Mouse (Mus musculus) heart, adult 9 months (tissue): Measurements from ENCODE around the gene Pgm2l1.

ENCODE experiments used
- DNase-seq, 2 experiments: peaks; one replicate each; pipeline ENCODE4 v3.0.0; 2022; ENCODE audit warnings: low spot score in 2 of 2

The Pgm2l1 gene

DNA sequence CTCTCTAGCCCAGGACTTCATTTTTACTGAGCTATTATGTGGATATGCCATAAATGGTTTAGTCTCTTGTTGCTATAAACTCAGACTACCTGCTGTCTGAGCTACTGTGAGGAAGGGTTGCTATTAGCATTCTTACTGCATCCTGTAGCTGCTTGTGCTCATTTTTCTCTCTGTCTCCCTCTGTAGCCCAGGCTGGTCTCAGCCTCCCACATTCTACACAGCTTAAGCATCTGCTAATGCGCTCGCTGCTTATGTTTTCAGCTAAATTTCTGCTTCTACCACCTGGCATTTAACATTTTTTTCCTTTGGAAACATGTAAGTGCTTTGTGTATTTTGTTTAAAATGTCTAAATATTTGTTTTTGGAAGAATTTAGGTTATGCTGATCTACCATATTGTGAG is 68.6 kb downstream of the Pgm2l1 start:
- no peak for DNase-seq

DNA sequence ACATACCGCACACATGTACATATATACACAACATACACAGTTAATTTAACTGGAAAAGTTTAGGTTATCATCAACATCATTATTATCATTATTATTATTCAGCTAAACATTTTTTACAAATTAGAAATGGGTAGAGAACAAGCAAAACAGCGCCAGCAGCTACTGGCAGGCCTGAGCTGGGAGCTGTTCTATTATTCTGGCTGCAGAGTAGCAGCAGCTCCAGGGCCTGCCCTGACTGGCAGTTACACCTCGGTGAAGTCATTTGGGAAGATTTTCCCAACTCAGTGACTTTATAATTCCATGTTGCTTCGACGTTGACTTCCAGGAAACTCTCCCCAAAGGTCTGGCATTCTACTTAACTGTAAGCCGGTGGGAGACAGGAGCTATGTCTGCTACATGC is 69.5 kb downstream of the Pgm2l1 start:
- DNase-seq, result no peak

GRCm38 (mm10) chr7:100298861-100299510 is 71.8 kb downstream of the Pgm2l1 start:
- no peak for DNase-seq

GRCm38 (mm10) chr7:100301390-100301789 is 74.2 kb downstream of the Pgm2l1 start:
- DNase-seq, result no peak

- DNase-seq, result peak; percentile 10 to 41
Observed at GRCm38 (mm10) chr7:100302316-100302715, 75.1 kb downstream of the Pgm2l1 start.

DNA sequence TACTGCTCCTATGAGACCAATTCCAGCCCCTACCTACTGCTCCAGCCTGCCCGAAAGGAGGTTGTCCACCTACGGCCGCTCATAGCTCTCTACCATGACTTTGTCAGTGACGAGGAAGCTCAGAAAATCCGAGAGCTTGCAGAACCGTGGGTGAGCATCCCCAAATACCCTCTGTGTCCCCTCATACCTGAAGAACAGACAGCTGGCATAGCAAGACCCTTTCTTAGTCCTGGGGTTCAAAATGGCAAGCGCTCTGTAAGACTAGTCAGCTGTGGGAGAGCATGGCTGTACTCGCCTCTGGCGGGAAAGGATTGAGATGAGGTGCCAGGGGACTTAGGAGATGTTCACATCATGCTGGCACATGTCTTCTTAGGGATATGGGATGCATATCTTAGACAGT is 78.7 kb downstream of the Pgm2l1 start:
- DNase-seq, result no peak

- no peak for DNase-seq
Observed at GRCm38 (mm10) chr7:100307872-100308653, 80.9 kb downstream of the Pgm2l1 start.

DNA sequence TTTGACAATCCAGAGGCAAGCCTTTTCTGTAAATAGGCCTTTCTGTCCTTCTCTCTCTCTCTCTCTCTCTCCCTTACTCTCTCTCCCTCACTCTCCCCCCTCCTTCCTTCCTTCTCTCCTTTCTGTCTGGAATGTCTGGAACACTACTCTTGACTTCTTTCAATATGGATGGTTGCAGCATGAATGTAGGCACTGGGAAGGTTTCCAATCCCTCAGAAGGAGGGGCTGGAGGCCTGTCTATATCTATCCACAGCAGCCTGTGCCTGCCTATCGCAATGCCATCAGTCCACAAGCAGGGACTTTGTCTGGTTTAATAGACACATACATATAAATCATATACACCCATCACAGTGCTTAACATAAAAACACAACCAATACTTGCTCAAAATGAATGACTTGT is 82.0 kb downstream of the Pgm2l1 start:
- no peak for DNase-seq

GRCm38 (mm10) chr7:100309679-100310078 is 82.5 kb downstream of the Pgm2l1 start:
- DNase-seq, result no peak

- no peak for DNase-seq
Observed at GRCm38 (mm10) chr7:100310290-100310689, 83.1 kb downstream of the Pgm2l1 start.

DNA sequence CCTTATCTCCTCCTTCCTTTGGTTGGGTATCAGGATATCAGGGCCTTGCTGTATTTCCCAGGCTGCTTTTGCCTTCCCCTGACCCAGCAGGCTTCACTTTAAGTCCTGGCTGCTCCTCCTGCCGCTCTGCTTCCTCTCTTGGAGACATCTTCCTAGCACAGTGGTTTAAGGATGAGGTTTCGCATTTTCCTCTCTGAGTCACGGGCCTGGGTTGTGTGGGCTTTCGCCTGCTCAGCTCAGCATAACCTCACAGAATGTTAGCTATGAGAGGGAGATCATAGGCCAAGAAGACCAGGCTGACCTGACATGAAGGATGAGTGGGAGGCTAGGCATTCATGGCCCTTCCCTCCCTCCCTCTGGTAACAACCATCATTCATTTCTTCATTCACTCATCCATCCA is 85.5 kb downstream of the Pgm2l1 start:
- no peak for DNase-seq

GRCm38 (mm10) chr7:100316924-100317323 is 89.7 kb downstream of the Pgm2l1 start:
- no peak for DNase-seq

- DNase-seq, result no peak
Observed at GRCm38 (mm10) chr7:100317534-100317933, 90.3 kb downstream of the Pgm2l1 start.

DNA sequence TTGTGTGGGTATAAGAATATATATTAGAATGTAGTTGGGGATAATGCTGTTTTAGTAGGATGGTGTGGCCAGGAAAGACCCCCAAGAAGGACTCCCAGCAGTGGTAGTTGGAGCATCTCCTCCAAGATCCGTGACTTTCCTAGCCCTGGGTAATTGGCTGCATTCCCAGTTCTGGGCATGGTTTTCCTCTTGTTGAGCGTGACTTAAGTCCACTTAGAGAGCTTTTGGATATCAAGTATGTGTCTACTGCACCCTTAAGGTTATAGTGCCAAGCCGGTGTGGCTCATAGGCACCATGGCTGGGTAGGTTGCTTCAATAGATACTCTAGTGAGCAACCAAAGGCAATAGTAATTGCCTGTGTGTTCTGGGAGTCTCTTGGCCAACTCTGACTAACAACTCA is 96.5 kb downstream of the Pgm2l1 start:
- DNase-seq, result no peak

- DNase-seq, result peak in 1 of 2 experiments; percentile 15
Observed at GRCm38 (mm10) chr7:100325482-100325881, 98.3 kb downstream of the Pgm2l1 start.

GRCm38 (mm10) chr7:100327514-100327913 is 100.3 kb downstream of the Pgm2l1 start:
- peak in 1 of 2 experiments; percentile 9 for DNase-seq
